Mouse (Mus musculus): Measurements from ENCODE around the gene Myof. TPM values are rescaled to one million over a fixed set of nuclear protein-coding genes. Genes with fewer than 3 reads are reported as not detected.

Gene Myof
- polyA plus RNA-seq, 1 experiment = 8.1 TPM

DNA sequence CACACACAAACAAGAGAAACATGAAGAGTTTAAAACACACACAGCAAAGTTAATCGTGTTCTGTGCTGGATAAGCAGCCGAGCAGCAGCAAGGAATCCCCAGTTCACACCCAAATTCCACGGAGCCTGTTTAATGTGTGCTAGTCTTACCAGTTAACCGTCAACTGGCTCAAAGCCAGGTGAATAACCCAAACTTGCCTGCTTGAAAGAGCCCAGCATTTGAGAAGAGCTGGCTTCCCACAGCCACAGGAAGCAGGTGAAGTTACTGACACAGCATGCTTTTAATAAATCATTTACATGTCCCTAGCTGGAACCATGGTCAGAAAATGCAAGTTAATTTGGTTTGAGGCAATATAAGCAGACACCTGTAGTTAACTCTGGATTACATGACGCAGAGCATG lies 73.4 kb downstream of the Myof start:
- H3K27ac ChIP-seq (ENCODE audit: control insufficient read depth, insufficient read depth, low read length) = peak overlapping the region; percentile 42; the same call in 1 of the 2 replicates
- peaks cover 6% of the 10 kb centered on the region; the same call in 1 of the 2 replicates for H3K4me1 ChIP-seq (replicated peaks; ENCODE audit: control insufficient read depth, insufficient read depth, low read length)
- 7% methylated on average over 5 of the region's 5 CpGs for WGBS
- H3K36me3 ChIP-seq (ENCODE audit: control insufficient read depth, insufficient read depth, low read length) = no peaks in the 10 kb centered on the region
- H3K4me3 ChIP-seq (ENCODE audit: control insufficient read depth, insufficient read depth, low read length) = no peak overlapping the region
- H3K27me3 ChIP-seq (ENCODE audit: control insufficient read depth, insufficient read depth, low read length) = no peaks in the 10 kb centered on the region
- no peak for DNase-seq
- TF ChIP-seq CTCF (IDR thresholded peaks at IDR 0.05; ENCODE audit: borderline replicate concordance, control insufficient read depth, extremely low read depth, insufficient read depth, low read length, poor library complexity) = no peak
- no peak for TF ChIP-seq POLR2A (IDR thresholded peaks at IDR 0.05; ENCODE audit: control insufficient read depth, extremely low read depth, insufficient read depth, low read length, poor library complexity)

DNA sequence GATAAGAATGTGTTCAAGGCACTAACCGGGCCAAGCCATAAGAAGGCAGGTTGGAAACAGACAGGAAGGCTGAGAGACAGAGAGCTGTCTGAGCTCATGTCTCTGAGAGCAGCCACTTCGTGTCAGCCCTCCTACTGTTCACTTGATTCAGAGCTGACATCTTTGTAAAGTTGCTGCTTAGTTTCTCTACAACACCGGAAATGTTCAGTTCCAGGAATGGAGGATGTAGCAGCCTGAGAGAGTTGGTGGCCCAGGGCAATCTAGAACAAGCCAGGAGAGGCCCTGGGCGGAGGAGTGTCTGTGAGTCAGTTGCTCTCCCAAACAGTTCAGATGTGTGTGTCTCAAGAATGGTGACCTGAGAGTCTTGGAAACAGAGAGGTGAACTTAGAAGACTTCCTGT lies 77.5 kb downstream of the Myof start:
- H3K27ac ChIP-seq (ENCODE audit: control insufficient read depth, insufficient read depth, low read length) = no peak overlapping the region
- WGBS = 77% methylated on average over 4 of the region's 4 CpGs
- H3K4me1 ChIP-seq (replicated peaks; ENCODE audit: control insufficient read depth, insufficient read depth, low read length) = peaks cover 6% of the 10 kb centered on the region; the same call in 1 of the 2 replicates
- H3K4me3 ChIP-seq (ENCODE audit: control insufficient read depth, insufficient read depth, low read length) = no peak overlapping the region
- TF ChIP-seq CTCF (IDR thresholded peaks at IDR 0.05; ENCODE audit: borderline replicate concordance, control insufficient read depth, extremely low read depth, insufficient read depth, low read length, poor library complexity) (no peak), POLR2A (IDR thresholded peaks at IDR 0.05; ENCODE audit: control insufficient read depth, extremely low read depth, insufficient read depth, low read length, poor library complexity) (no peak)
- no peak for DNase-seq
- no peaks in the 10 kb centered on the region for H3K27me3 ChIP-seq (ENCODE audit: control insufficient read depth, insufficient read depth, low read length)
- H3K36me3 ChIP-seq (ENCODE audit: control insufficient read depth, insufficient read depth, low read length) = no peaks in the 10 kb centered on the region

- WGBS = 16% methylated on average over 5 of the region's 5 CpGs
- no peak overlapping the region for H3K27ac ChIP-seq (ENCODE audit: control insufficient read depth, insufficient read depth, low read length)
- DNase-seq = no peak
- H3K27me3 ChIP-seq (ENCODE audit: control insufficient read depth, insufficient read depth, low read length) = no peaks in the 10 kb centered on the region
- H3K4me1 ChIP-seq (replicated peaks; ENCODE audit: control insufficient read depth, insufficient read depth, low read length) = 0 out of 2 replicates have a peak, but pooled peaks cover 4% of the 10 kb centered on the region
- H3K36me3 ChIP-seq (ENCODE audit: control insufficient read depth, insufficient read depth, low read length) = no peaks in the 10 kb centered on the region
- TF ChIP-seq POLR2A (IDR thresholded peaks at IDR 0.05; ENCODE audit: control insufficient read depth, extremely low read depth, insufficient read depth, low read length, poor library complexity) = no peak
- TF ChIP-seq CTCF (IDR thresholded peaks at IDR 0.05; ENCODE audit: borderline replicate concordance, control insufficient read depth, extremely low read depth, insufficient read depth, low read length, poor library complexity) = no peak
- H3K4me3 ChIP-seq (ENCODE audit: control insufficient read depth, insufficient read depth, low read length) = no peak overlapping the region
These were observed 80.0 kb downstream of the Myof start for GRCm38 (mm10) chr19:37963421-37963820.

DNA sequence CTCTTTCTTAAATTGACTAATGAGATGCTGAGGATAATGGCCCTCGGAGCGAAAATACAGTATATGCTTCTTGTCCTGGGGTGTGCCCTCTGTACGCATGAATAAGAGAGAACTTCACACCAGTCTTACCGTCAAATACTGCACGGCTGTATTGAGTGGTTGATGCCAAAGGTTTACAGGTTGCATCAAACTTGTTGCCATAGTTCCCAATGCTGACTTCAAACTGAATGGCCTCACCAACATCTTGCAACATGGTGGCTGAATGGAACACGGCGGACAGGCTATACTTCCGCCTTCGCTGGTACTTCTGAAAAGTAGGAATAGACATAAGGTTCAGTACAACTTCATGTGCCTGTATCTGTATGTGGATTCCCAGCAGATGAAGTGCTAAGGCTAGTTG lies 82.6 kb downstream of the Myof start:
- H3K27me3 ChIP-seq (ENCODE audit: control insufficient read depth, insufficient read depth, low read length) = no peaks in the 10 kb centered on the region
- no peak overlapping the region for H3K27ac ChIP-seq (ENCODE audit: control insufficient read depth, insufficient read depth, low read length)
- H3K4me3 ChIP-seq (ENCODE audit: control insufficient read depth, insufficient read depth, low read length) = no peak overlapping the region
- 0 out of 2 replicates have a peak, but pooled peaks cover 1% of the 10 kb centered on the region for H3K4me1 ChIP-seq (replicated peaks; ENCODE audit: control insufficient read depth, insufficient read depth, low read length)
- no peak for DNase-seq
- 98% methylated on average over 9 of the region's 9 CpGs for WGBS
- no peaks in the 10 kb centered on the region for H3K36me3 ChIP-seq (ENCODE audit: control insufficient read depth, insufficient read depth, low read length)
- no peak for TF ChIP-seq POLR2A (IDR thresholded peaks at IDR 0.05; ENCODE audit: control insufficient read depth, extremely low read depth, insufficient read depth, low read length, poor library complexity)
- TF ChIP-seq CTCF (IDR thresholded peaks at IDR 0.05; ENCODE audit: borderline replicate concordance, control insufficient read depth, extremely low read depth, insufficient read depth, low read length, poor library complexity) = no peak

GRCm38 (mm10) chr19:37959543-37960215 lies 83.7 kb downstream of the Myof start:
- TF ChIP-seq CTCF (IDR thresholded peaks at IDR 0.05; ENCODE audit: borderline replicate concordance, control insufficient read depth, extremely low read depth, insufficient read depth, low read length, poor library complexity) = no peak
- TF ChIP-seq POLR2A (IDR thresholded peaks at IDR 0.05; ENCODE audit: control insufficient read depth, extremely low read depth, insufficient read depth, low read length, poor library complexity) = no peak
- no peaks in the 10 kb centered on the region for H3K36me3 ChIP-seq (ENCODE audit: control insufficient read depth, insufficient read depth, low read length)
- no peak overlapping the region for H3K4me3 ChIP-seq (ENCODE audit: control insufficient read depth, insufficient read depth, low read length)
- H3K27me3 ChIP-seq (ENCODE audit: control insufficient read depth, insufficient read depth, low read length) = no peaks in the 10 kb centered on the region
- no peak overlapping the region for H3K27ac ChIP-seq (ENCODE audit: control insufficient read depth, insufficient read depth, low read length)
- no peaks in the 10 kb centered on the region for H3K4me1 ChIP-seq (replicated peaks; ENCODE audit: control insufficient read depth, insufficient read depth, low read length)
- no peak for DNase-seq
- WGBS = 80% methylated on average over 10 of the region's 10 CpGs

DNA sequence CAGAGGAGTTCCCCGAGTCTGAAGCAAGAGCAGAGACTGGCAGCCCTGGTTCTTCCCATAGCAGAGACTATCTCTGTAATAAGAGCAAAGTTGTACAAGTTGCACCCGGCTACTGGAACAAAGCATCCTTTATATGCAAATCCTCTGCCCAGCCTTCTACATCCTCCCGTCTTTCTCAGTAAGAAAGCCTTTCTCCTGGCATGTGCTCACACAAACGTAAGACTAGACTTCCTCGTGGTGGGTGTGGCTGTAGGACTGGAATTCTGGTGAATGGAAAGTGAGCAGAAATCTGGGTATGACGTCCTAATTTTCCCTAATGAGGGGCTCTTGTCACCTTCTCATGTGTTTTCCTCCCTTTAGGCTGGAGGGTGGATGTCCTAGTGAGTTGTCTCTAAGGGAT lies 84.3 kb downstream of the Myof start:
- Histone ChIP-seq H3K4me3 (ENCODE audit: control insufficient read depth, insufficient read depth, low read length) (no peak overlapping the region), H3K27ac (ENCODE audit: control insufficient read depth, insufficient read depth, low read length) (no peak overlapping the region), H3K27me3 (ENCODE audit: control insufficient read depth, insufficient read depth, low read length) (no peaks in the 10 kb centered on the region), H3K4me1 (replicated peaks; ENCODE audit: control insufficient read depth, insufficient read depth, low read length) (no peaks in the 10 kb centered on the region), H3K36me3 (ENCODE audit: control insufficient read depth, insufficient read depth, low read length) (no peaks in the 10 kb centered on the region)
- TF ChIP-seq POLR2A (IDR thresholded peaks at IDR 0.05; ENCODE audit: control insufficient read depth, extremely low read depth, insufficient read depth, low read length, poor library complexity) (no peak), CTCF (IDR thresholded peaks at IDR 0.05; ENCODE audit: borderline replicate concordance, control insufficient read depth, extremely low read depth, insufficient read depth, low read length, poor library complexity) (no peak)
- no peak for DNase-seq
- WGBS = 89% methylated on average over 6 of the region's 6 CpGs
